Mouse (Mus musculus) forelimb bud, embryonic 11.5 days (tissue): ENCODE data around the gene Ptchd4.

Experiments
- DNase-seq: peaks from one replicate; pipeline ENCODE4 v3.0.0-alpha.2; 2012; ENCODE audit warnings: low read depth, low spot score

Ptchd4 gene

GRCm38 (mm10) chr17:42427961-42428360 is 112.2 kb downstream of the Ptchd4 start:
- no peak for DNase-seq

DNA sequence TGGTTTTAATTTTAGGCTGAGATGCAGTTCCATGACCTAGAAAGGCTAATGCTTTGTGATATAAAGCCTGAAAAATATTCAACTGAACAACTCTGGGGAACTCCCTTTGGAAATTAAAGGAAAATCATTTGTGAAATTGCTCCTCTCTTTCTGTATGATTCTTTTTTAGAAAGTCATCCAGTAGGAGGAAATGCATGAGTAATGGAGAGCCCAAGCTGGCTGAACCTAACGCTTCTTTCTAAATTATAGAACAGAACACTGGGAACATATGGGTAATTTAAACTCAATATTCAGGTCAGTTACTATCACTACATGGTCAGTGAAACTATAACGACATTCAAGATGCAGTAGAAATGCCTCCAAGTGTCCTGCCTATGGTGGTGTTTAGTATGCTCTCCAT is 114.6 kb downstream of the Ptchd4 start:
- no peak for DNase-seq

GRCm38 (mm10) chr17:42452235-42452634 is 136.5 kb downstream of the Ptchd4 start:
- DNase-seq = no peak

GRCm38 (mm10) chr17:42456441-42456840 is 140.7 kb downstream of the Ptchd4 start:
- DNase-seq = no peak

- no peak for DNase-seq
Observed at GRCm38 (mm10) chr17:42462726-42463125, 147.0 kb downstream of the Ptchd4 start.

DNA sequence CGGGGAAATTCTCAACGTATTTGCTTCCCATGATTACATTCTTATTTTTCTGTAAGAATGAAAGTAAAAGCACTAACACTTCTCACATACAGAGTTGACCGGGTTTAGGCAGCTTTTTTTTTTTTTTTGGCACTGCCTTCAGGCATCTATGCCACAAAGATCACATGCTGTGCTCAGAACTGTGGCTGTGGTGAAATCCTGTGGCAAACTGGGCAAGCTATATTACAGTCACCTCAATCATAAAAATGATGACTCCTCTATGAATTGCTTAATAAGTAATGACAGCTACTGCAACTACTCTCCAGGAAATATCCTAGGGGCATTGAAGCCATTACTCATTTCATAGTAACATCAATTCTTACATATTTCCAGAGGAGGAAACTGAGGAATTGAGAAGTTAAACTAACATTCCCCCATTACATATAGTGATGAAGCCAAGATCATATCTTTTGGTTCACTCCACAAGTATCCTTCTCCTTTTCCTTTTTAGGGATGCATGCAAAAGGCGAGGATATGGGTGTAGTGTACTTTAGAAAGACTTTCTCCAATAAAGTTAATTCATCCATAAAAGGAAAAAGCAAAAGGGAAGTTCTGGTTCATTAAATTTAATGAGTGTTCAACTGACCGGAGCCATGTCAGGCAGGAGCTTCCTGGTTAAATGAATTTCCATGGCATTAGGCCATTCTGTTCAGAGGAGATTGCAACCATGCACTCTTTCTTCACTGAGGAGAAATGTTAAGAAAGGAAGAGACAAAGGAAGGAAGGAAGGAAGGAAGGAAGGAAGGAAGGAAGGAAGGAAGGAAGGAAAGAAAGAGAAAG is 164.6 kb downstream of the Ptchd4 start:
- DNase-seq = peak; percentile 2

DNA sequence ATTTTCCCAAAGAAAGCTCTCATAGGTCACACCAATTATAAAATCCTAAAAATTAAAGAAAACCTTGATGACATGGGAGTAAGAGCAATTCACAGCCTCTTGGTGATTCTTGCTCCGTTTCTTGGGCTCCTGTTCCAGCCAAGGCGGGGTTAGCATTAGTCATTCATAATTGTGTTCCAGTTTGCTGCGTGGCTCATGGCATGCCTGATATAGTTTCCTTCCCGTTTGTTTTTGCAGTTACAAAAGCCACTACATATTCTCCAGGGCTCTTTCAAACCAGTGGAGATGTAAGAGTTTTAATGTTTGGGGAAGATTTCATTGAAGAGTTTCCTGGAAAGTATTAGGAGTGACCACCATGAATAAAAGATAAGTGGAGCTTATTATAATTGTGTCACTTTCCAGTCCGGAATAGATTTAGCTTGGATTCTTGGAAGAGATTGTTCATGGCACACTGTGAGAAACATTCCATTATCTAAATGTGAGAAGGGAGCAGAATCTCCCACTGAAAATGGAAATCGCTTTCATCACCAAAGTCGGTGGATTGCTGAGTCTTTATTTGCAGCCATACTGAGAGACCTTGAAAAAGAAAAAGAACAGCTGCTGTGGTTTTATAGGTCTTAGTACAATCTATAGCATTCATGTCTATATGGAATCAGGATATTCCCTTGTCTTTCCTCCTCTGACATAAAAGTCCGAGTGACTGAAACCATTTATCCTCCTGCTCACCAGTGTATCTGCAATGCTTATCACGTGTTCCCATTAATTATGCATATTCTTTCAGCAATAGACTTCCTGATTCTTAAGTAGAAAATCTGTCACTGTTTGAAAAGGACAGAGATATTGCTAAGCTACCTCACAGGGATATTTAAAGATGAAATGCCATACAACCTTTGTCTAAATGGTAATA is 193.9 kb downstream of the Ptchd4 start:
- DNase-seq = no peak

GRCm38 (mm10) chr17:42530147-42530546 is 214.4 kb downstream of the Ptchd4 start:
- no peak for DNase-seq

- no peak for DNase-seq
Observed at GRCm38 (mm10) chr17:42549578-42549977, 233.8 kb downstream of the Ptchd4 start.
